Mouse (Mus musculus) right cerebral cortex, postnatal 10 days (tissue): ENCODE measurements around the gene Trp53tg5.

Experiments
- DNase-seq, 2 experiments: peaks; one replicate each; pipeline ENCODE4 v3.0.0; 2021; ENCODE audit warnings: low spot score in 2 of 2

The Trp53tg5 gene

DNA sequence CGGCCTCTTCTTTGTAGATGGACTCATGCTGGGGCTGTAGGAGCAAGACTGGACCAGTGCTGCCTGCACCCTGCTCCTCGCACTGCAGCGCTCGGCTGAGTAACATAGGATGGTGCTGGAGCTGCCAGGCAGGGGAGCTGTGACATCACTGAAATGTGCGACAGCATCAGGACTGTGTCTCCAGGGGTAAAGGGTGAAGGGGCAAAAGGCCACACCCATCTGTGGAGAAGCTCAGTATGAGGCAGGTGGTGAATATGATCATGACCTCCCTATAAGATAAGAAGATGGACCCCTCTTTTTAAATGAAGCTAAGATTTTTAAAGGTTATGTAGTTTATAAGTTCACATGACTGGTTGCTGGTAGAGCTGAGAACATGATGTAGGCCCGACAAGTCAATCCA is at the start of gene Trp53tg5:
TSS of gene Trp53tg5 (minus strand) at position 101 of the 400 bp plus-strand sequence.
- no peak for DNase-seq

DNA sequence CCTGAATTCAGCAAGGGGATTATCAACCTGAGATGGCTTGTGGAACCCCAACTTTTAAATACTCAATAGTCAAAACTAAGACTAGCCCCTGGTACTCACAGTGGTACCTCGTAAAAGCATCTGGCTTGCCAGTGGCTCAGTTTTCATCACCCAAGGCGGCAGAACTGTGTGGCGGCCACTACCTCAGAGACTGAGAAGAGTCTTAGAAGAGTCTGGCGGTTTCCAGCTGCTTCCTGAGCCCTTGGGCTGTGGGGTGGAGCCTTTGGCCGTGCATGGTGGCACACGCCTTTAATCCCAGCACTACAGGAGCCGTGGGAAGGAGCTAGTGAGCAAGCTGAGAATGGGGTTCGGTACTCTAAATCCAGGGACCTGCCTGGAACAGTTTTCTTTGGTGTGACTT is 48.8 kb upstream of the Trp53tg5 start:
- no peak for DNase-seq

DNA sequence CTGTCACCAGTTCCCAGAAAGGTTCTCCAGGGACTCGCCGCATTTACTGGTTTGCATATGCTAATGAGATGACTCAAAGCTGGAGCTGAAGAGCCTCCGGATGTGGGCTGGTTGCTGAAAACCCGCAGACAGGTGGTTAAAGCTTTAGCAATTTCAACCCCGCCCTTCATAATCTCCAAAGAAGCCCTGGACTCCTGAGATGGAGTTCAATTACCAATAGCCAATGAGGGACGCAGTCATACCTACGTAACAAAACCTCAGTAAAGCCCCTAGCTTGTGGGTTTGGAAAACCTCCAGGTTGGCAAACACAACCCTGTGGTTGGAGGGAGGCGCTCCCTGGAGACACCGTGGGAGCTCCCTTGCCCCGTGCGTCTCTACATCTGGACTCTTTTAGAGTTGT is 48.3 kb upstream of the Trp53tg5 start:
- no peak for DNase-seq

DNA sequence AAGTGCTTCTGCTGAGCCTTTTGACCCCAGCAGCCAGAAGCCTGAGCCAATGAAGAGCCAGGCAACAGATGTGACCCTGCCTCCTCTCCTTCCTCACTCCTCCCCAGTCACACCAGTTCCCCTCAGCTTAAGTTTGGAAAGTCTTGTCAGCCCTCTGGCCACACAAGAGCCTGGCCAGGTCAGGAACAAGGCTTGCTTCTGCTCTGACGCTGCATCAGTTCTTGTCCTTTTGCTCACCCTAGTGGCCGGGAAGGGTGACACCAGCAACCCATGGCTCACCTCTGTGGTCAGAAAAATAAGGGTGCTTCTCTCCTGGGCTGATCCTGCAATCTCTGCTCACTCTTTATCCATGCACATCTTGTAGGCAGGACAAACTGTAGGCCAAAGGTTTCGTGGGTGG is 47.3 kb upstream of the Trp53tg5 start:
- DNase-seq, result peak in 1 of 2 experiments; percentile 47

DNA sequence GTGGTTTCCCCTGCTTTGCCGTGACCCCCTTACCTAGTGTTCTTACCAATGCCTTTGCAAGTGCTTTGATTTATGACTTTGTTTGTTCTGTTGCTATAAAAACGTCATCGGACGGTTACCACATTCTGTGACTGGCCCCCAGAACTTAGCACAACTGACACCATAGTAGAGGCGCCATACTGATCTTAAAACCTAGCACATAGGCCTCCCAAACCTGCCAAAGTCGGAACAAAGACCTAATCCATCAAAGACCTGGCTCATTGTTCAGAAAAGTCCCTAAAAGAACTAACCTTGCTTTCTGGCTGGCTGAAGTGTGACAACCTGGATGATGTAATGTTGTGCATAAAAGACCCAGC is 45.6 kb upstream of the Trp53tg5 start:
- DNase-seq, result no peak

DNA sequence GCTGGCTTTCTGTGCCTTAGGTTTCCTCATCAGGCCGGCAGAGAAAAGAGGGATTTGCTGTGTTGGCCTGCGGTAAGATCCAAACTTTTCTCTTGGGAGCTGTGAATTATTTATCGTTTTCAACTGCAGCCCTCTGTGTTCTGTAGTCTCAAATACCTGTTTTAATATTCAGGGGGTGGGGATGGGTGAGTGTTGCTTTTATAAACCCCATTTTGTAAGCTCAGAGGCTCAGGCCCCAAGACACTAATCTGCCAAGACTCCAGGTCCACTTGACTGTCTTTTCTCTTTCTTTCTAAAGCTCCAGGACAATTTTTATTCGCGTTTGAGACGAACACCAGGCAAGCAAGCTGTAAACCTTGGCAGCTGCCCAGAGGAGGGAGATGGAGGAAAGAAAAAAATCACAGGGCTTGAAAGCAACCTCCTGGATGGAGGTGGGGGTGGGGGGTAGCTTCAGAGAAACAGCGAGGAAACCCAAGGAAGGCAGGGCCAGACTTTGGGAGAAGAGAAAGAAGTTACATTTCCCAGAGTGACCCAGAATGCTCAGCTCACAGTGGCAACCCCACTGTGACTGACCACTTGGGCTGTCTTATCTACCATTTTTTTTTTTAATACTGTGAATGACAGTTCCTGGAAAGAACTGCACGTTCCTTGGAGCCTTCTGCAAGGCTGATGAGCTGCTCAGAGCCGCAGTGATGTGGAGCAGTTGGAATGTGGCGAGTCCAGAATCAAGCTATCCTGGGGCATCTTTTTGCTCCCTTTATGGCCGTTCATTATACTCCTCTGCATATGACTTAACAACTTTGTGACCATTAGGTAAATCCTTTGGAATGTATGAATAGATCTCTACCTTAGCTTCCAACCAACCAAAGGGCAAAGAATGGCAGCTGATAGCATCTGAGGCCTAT is 45.0 kb upstream of the Trp53tg5 start:
- peak; percentile 60 to 61 for DNase-seq

DNA sequence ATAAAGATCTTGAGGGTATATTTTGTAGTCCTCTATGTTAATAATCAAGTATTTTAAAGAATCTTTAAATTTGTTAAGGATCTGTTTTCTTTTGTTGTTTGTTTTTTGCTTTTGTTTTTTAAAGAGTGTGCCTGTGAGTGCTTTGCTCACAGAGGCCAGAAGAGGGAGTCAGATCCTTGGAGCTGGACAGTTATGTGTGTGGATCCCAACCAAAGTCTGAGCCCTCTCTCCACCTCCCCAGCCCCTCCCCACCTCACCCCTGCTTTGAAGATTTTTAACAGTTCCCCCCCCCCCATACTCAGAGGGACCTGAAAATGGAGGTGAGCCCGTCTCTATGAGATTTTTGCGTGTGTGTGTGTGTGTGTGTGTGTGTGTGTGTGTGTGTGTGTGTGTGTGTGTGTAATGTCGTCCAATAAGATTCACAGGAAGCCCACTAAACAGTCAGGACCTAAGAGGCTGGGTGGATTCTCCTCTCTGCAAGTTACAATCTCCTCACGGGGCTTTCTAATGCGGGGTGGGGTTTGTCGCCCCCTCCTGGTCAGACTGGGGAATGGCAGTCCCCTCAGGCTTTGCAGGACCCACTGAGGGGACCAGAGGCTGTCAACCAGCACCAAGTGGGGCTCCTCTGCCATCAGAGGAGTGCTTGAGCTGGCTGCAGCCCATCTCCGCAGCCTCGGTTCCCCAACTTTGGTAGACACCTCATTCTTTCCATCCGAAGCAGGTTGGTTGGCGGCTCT is 44.1 kb upstream of the Trp53tg5 start:
- peak in 1 of 2 experiments; percentile 45 for DNase-seq

DNA sequence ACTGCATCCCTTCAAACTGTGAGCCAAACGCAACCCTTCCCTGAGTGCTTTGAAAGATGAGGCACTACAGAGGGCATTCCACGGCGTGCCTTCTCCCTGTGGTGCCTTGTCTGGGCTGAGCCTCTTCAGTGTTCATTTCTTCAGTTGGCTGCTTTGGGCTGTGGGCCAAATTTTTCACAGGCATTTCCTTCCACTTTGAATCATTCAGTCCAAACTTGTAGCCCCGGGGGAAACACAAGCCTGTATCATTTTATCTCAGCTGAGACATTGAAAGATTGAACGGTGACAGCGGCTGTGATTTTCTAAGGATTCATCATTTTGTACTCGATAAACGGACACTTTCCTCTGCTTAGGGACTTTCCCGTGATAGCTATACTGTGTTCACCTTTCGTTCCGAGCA is 43.1 kb upstream of the Trp53tg5 start:
- DNase-seq, result no peak

DNA sequence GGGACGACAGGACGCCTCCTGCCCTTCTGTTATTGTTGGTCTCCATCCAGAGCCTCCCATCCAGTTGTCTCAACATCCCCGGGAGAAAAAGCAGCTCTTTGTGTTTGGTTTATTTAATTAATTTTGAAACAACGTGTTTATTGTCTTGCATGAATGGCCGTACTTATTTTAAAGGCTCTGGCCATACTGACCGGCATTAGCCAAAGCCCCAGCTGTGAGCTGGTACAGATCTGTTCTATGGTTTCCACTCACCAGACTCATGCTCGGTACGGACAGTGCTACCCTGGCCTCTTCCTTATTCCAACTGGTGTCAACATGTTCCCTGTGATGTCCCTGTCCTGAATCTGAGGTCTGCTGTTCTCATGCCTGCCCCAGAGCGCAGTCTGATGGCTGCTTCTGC is 42.4 kb upstream of the Trp53tg5 start:
- no peak for DNase-seq

DNA sequence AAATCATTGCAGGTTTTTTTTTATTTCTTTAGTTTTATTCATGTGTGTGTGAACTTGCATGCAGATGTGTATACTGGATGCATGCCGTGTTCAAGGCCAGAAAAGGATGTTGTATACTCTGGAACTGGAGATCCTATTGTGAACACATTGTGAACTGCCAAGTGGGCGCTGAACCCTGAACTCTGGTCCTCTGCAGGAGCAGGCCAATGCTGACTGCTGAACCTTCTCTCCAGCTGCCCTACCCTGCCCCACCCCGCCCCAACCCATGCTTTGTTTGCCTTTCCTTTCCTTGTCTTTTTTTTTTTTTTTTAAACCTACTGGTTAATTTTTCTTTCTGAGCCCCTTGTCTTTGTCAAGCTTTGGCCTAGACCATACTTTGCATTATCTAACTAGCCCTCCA is 41.4 kb upstream of the Trp53tg5 start:
- no peak for DNase-seq

DNA sequence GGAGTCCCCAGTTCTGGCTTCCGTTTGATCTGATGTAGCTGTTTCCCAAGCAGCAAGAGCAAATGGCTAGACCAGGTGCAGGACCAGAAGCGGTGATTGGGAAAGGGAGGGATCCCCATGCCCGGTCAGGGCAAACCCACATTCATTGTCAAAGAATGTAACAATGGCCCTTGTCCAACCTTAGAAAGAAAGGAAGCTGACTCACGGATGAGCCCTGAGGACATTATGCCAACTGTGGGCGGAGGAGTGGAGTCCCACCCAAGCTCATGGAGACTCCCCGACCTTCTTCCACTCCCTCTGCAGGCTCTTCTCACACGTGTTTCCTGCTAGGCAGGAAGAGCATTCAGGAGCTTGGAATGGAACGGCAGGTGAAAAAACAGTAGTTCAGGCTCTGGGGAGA is 39.9 kb upstream of the Trp53tg5 start:
- no peak for DNase-seq

DNA sequence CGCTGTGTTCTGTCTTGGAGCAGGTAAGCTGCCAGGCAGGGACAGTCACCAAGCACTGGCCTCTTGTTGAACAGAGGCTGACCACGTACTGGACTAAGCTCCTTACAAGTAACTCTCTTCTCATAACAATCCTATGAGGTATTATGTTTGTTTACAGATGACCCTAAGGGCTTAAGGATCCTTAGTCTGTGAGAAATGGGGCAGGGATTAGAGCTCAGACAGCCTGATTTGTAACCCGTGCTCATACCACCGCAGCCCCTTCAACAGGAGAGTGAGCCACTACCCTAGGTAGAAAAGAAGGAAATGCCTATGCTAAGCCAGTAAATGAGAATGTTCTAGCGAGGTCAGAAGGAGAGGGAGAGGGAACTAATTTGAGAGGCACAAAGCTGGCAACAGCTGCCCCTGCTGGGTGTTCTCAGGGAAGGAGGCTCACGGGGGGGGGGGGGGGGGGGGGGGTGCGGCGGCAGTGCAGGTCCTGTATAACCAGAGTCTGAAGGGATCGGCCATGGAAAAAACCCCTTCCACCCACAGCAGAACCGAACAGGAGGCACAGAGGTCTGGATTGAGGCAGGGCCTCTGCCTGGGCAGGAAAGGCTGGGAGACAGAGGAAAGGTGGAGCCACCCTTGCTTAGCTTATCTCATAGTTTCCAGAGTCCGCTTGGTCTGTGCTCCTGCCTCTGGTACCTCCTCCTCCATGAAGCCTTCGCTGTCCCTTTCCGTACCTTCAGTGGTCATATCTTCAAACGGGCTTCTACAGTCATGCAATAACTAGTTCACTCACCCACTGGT is 38.8 kb upstream of the Trp53tg5 start:
- no peak for DNase-seq

DNA sequence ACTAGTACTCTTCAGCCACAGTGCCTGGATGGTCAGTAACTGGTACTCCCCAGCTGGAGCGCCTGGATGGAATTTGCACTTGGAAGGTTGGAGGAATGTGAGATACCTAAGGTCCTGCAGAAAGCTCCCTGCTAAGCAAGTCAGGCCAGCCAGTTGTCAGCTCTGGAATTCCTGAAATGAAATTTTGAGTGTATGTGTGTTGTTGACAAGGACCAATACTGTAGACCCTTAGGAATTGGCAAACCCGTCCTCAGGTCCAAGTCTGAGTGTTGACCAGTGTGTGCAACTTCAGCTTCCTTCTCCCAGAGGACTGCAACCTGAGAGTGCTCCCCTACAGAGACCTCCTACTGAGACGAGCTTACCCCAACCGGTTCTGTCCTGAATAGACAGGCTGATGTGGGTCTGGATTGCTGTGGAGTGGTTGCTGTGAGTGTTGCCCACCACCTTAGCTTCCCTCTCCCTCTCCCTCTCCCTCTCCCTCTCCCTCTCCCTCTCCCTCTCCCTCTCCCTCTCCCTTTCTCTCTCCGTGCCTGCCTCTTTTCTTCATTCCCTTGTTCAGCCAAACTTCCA is 37.2 kb upstream of the Trp53tg5 start:
- DNase-seq, result no peak

DNA sequence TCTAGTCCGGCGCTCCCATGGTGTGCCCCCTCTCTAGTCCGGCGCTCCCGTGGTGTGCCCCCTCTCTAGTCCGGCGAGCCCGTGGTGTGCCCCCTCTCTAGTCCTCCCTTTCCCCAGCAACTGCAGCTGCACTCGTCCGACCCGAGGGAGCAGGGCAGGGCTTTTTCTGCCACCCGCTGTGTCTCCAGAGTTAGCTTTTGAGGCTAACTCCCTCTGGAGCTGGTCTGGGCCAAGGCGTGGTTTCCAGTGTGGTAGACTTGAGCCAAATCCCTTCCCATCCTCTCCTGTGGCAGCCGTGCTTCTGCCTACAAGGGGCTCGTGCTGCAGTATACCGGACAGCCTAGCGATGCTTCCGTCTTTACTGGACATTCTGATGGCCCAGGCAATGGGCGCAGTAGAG is 34.3 kb upstream of the Trp53tg5 start:
- no peak for DNase-seq

DNA sequence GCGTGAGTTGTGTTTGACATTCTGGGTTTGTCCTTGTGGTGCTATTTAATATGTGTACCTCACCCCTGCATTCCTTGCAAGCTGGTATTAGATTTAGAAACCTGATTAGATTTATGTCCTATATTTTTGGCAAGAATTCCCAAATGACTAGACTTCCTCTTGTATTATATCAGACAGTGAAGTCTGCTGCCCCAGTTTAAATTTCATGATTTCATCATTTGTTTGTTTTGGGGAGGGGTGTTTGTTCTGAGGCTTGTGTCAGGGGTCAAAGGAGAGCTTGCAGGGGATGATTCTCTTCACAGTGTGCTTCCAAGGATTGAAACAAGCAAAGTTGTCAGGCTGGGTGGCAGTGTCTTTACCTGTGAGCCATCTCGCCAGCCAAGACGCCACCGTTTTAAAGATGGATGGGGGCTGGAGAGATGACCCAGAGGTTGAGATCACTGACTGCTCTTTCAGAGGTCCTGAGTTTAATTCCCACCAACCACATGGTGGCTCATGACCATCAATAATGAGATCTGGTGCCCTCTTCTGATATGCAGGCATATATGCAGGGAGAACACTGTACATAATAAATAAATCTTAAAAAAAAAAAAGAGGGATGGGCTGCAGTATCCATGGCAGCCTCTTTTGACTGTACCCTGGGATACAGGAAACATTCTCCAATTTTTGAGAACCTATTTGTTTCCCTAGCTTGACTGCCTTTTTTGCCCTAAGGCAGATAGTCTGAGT is 32.3 kb upstream of the Trp53tg5 start:
- no peak for DNase-seq

DNA sequence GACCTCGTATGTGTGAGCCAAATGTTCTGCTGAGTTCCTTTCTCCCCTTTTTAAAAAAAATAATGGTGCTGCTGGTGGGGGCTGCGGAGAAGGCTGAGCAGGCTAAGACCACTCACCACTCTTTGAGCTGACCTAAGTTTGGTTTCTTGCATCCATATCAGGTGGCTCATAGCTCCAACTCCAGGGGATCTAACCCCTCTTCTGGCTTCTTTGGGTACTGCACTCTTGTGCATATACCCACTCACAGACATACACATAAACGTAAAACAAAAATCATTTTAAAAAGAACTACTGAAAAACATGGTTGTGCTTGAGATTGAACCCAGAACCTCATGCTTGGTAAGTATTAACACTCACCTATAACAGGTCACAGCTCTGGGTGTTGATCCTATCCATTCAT is 31.4 kb upstream of the Trp53tg5 start:
- no peak for DNase-seq

DNA sequence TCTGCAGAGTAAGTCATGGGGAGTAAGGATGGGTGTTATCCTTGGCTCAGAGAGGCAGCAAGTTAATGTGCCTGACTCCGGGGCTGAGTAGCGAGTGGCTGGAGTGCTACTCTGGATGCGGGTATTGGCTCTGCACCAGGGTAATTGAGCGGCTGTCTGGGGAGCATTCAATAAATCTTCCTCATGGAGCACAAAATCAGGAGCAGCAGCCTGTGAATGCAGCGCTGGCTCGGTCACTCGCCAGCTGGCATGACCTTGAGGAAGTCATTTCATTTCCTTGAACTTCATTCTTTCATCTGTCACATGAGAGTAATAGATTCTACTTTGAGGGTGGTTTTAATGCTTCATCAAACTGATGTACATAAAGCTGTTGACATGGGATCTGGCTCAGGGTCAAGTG is 27.0 kb upstream of the Trp53tg5 start:
- no peak for DNase-seq

DNA sequence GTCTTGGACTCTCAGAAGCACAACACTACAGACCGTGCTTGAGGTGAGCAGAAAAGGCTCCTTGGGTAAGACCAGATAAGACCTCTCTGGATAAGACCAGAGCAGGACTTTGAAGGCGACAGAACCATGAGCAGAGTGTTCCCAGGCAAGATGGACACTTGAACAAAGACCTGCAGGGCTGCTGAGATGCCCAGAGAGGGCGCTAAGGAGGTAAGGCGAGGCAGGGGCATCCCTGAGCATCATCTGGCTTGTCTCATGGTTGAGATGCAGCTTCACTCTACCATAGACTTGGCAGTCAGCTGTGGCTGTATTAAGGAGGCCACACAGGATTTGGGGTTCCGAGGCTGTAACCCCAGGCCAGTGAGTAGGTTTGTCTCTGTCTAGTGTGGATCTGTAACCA is 25.8 kb upstream of the Trp53tg5 start:
- no peak for DNase-seq

DNA sequence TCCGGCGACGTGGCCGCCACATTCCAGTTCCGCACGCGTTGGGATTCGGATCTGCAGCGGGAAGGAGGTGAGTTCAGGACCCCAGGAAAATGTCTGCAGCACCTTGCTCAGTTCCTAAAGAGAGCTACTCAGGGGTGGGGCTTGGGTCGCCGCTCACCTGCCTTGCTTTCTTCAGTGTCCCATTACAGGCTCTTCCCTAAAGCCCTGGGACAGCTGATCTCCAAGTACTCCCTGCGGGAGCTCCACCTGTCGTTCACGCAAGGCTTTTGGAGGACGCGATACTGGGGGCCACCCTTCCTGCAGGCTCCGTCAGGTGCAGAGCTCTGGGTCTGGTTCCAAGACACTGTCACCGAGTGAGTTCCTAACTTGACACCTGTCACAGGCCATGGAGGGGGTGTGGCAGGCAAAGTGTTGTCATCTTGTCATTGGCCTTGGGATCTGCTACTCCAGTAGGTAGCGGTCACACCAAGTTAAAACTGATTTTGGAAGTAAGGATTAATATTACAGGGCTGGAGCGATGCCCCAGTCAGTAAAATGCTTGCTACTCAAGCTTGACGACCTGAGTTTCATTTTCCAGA is 24.3 kb upstream of the Trp53tg5 start:
- DNase-seq, result no peak

DNA sequence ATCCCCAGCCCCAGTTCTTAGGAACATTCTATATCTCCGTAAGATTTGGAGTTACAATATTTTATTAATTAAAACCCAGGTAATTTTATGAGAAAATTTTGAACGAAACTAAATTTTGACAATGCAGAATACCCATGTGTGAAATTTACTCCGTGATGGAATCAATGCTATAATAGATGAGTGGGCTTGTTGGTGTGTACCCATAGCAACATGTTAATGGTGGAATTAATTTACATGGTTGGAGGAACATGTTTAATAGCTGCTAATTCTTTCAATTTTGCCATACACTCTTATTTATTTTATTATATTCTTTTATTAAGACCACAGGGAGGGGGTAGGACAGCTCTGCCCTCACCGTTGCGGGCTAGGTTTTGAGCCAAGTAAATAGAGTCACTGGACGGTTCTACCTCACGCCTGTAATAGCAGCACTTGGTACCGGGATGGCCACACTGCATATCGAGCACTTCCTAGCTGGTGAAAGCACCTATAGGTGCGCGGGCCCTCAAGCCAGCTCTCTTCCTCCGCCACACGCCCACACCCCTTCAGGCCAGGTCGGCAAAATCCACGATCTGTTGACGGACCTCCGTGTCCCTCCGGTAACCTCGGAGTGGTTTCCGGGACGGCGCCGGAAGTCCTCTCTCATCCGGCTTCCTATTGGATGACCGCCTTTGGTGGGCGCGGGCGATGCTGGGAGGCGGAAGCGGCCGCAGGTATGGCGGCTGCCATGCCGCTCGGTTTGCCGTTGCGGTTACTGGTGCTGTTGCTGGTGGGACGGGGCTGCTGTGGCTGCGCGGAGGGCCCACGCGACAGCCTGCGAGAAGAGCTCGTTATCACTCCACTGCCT is 23.5 kb upstream of the Trp53tg5 start, which contains the start of gene Pigt:
TSS of gene Pigt (plus strand) at position 674 of the 844 bp plus-strand sequence.
- DNase-seq, result peak; percentile 93
